Mouse (Mus musculus) layer of hippocampus, adult 9-11 months (tissue): Measurements from ENCODE around the gene Hopx.

Experiments used
- DNase-seq: peaks from one replicate; pipeline ENCODE4 v3.0.0; 2022

Hopx gene

DNA sequence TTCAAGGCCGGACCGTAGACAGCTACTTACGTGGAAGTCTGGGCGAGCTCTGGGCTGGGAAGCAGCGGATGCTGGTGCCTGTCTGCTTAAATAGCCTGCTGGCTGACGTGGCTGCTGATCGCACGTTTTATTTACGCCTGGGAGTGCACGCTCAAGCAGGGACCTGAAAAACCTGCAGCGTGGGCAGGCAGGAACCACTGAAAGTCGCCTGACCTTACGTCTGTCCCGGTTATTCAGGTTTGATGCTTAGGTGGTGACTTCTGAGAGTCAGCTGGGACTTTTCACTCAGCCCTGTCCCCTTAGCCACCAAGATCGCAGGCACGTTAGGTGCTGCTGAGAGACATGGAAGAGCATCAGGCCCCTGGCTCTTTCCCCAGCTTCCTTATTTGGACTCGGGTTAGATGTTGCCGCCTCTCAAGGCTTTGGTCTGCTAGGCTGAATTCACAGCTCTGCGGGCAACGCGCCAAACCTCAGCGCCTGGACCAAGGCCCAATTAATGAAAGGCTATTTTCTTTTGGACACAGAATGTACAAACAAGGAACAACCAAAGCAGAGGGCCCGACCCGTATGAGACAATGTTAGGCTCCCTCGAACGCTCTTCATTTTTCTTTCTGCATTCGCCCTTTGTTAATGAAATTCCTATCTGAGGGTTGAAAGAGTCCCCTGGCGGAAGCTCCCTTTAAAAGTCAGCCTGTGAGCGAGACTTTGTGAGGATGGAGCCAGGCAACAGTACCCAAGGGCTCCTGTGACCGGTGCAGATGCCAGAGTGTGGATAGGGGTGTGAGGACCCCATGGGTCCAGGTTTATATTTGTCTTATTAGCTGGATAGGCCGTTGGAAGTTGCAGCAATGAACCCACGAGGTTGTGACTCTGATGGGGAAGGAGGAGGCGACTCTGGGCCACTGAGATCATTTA lies at the start of gene Hopx:
TSS of gene Hopx (minus strand) at position 305 of the 915 bp plus-strand sequence.
- DNase-seq, result peak; percentile 54

DNA sequence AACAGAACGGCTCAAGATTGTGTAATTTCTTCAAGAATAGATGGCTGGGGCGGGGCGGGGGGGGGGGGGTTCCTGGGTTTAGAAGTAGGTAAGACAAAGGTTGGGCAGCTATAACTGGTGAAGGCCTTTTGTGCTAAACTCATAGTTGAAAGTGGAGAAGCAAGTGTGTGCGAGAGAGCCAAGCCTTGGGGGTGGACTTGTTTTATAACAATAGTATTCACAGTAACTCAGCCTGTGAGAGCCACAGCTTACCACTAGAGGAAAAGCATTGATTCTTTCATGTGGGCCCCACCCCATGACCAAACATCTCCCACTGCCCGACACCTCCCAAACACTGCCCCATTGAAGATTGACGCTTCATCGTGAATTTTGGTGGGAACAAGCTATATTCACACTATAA lies 48.7 kb upstream of the Hopx start:
- no peak for DNase-seq

DNA sequence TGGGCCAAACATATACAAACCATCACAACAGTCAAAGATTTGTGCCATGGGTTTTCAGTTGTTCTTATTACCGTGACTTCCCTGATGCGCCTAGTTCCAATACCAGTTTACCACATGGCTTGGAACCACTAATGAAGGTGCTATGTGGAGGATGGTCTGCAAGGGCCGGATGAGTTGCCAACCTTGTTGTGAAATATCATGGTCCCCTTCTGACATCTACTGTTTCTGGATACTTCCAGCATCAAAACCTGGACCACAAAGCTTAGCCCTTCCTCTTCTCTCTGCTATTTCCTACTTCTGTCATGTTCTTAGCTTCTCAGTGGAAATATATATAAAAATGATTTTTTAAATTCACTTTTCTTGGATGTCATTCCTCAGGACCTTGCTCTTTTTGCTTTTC lies 47.6 kb upstream of the Hopx start:
- no peak for DNase-seq

DNA sequence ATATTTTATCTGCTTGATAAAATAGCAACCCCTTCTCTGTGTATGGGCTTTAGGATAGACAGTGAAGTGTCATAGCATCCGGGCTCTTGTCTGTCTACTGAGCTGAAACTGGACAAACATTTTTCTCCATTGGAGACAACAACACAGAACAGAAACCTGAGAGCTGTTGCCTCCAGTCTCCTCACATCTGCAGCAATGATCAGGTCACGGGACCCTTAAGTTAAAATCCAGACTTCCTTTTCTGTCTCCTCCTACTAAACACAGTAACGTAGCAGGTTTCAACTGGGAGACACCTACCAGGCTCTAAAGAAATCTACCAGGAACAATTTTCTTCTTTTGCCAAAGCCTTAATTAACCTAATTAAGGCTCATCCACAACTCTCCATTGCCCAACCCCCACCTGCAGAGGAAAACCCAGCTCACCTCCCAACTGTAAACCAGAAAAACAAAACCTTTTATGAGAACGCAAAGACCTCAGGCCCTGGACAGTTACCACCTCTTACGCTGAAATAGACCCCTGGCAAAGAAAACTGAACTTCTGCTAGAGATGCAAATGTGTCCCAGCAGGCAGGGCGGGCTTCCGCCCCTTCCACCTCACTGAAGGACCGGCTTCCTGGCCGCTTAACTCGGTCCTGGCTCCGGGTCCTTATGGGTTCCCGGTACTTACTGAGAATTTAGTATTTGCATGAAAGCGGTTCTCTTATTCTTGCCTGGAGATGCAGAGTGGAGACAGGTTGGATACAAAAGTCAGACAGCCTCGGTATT lies 43.0 kb upstream of the Hopx start:
- DNase-seq, result no peak

DNA sequence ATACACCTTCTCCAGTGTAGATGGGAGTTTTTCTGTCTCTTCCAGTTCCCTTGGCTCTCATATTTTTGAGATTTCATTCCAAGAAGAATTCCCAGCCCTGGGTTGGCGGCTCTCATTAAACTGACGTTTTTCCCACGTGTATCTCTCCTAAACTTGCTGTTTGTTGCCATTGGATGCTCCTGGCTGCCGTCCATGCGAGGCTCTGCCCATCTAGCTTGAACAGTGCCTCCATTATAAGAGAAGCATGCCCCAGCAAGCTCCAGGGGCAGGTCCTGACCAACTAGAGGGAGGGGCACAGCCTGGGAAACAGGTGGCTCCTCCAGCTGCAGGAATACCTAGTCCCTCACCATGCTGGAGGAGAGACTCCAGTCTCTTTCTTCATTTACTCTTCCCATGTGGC lies 42.0 kb upstream of the Hopx start:
- peak; percentile 38 for DNase-seq

DNA sequence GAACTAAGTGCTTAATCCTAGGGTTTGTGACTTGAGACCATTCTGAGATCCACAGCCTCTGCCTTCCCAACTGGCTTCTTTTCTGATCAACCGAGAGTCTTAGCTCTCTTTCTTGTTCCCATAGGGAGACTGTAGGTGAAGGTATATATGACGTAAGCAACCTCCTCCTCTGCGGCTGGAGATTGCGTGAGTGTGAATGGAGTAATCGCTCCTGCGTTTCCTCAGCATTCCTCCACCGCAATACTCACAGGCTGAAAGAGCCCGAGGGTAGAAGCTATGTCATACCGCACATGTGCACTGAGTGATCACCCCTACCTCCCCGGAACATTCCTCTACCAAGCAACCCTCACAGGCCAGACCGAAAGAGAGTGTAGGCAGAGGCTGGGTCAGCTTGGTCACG lies 40.6 kb upstream of the Hopx start:
- no peak for DNase-seq

DNA sequence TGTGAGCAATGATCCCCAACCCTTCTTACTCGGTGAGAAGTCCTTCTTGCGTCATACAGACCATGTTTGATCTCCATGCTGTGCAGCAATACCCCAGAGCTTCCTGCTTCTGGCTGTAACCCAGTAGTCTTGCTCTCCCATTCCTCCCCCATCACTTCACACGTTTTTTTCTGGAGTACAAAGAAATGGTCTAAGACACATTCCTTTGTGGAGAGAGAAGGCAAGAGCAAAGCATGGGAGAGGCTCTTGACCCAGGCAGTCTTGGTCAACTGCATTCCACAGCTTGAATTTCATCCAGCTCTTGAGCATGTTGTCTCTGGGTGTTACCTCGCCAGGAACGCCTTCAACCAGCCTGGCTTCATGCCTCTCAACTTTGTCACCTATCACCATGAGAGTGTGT lies 39.9 kb upstream of the Hopx start:
- DNase-seq, result no peak

DNA sequence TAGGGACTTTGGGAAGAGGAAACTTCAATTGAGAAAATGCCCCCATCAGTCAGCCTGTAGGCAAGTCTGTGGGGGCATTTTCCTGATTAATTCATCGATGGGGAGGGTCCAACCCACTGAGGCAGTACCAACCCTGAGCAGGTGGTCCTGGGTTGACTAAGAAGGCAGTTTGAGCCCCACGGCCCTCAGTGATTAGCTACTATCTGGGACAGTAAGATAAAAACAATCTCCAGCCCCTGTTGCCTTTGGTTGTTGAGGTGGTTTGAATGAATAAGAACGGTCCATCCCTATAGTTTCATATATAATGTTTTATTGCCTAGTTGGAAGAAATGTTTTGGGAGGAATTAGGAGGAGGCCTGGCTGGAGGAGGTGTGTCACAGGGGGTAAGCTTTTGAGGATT lies 36.8 kb upstream of the Hopx start:
- no peak for DNase-seq

DNA sequence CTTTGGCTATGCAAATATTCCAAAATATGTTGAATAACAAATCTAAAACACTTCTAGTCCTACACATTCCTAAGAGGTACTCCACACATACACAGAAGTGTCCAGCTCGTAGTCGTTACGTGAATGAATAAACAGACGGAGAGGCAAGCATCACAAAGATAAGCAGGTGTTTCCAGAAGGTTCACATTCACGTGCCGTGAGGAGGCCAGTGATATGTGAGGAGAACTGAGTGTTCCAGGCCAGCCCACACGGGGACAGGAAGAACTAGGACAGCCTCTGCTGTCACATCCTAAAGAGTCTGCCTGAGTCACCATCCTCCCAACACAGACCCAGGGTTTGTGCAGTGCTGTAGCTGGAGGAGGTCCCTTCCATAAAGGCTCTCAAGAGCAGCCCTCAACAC lies 36.2 kb upstream of the Hopx start:
- no peak for DNase-seq

DNA sequence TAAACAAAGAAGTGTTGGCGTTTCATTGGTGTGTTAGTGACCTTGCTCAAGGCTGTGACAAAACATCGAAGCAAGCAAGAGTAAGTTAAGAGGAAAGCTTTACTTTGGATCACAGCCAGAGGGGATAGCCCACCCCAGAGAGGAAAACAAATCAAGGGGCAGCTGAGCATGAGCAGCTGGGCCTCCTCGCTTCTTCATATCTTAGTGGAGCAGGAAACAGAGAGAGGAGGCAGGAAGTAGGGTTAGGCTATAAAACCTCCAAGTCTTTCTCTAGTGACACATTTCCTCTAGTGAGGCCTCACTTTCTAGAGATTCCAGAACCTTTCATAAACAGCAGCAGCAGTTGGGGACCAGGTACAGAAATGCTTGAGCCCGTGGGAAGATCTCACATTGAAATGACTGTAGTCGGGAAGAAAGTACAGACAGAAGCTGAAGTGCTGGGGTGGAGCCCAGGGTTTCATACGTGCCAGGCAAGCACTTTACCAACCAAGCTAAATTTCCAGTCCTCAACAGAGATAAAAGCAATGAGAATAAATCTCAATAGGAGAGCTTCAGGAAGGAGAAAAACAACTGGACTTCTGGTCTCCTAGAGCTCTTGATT lies 33.2 kb upstream of the Hopx start:
- no peak for DNase-seq

DNA sequence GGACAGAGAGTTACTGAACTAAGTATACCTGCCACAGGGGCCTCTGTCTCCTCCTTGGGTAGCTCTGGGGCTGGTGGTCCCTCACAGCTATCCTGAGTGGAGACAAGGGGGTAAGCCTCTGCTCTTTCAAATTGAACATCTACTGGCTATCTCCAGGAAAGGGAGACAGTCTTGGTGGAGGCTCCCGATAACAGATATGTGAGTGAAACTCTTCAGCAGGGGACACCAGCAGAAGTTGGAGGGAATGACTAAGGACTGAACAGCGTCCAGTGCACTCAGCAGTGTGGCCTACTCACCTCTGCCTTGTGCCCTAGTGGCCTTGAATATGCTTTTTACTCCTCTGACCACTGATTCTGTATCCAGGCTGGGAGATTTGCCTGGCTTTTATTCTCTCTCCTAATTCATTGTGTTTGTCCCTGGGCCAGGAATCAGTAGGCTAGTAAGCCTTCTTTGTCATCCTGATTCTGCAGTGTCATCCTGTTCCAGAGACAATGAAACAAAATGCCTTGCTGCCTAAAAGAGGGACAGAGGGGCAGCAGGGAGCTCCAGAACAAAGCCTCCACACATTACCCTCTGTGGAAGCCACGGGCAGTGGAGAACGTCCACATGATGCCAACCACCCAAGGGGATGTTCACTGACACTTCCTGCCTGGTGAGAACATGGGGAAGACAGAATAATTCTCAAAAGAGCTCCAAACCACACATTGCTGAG lies 31.7 kb upstream of the Hopx start:
- DNase-seq, result peak; percentile 52

DNA sequence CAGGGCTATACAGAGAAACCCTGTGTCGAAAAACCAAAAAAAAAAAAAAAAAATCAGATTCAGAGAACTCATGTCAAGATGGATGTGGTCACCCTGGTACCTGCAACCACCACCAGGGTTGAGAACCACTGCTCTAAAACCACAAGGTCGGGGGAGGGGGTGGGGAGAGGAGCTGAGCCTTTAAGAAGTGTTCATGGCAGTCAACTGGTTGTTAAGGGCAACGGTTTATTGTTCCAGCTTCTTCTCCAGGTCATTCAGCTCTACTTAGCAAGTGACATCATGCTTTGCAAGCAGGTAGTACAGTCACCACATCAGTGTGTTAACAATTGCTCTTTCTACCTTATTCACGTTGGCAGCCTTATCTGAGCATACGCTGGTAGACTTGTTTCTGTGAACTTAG lies 29.7 kb upstream of the Hopx start:
- DNase-seq, result no peak

DNA sequence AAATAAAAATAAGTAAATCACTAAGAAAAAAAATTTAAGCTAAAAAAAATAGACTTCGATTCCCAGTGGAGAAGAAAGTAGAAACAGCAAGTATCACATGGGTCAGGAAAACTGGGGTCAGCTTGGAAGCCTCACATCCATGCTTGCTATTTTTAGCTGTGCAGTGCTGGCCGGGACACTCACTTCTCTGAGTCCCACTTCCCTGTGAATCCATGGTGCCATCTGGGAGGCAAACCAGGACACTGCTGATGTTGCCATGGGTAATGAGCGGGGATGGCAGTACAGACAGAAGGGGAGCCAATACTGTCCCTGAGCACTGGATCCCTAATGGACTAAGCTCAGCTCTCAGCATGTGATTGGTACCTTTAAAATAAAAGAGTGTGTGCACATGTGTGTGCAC lies 28.2 kb upstream of the Hopx start:
- DNase-seq, result no peak

DNA sequence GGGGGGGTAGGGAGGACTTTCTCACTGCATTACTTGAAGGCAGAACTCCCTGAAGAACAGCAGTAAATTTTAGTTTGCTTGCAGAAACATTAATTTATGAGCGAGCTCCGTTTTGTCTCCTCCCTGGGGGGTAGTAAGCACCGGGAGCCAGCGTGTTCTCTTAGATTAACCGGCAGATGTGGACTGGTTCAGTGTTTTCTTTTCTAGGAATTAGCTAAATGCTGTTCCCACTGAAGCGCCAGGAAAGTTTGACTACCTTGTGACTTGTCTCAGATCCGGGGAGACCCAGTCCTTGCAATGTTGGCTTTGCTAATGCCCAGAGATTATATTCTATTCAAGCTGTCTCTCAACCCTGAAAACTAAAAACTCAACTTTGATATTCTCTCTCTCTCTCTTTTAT lies 26.4 kb upstream of the Hopx start:
- no peak for DNase-seq

DNA sequence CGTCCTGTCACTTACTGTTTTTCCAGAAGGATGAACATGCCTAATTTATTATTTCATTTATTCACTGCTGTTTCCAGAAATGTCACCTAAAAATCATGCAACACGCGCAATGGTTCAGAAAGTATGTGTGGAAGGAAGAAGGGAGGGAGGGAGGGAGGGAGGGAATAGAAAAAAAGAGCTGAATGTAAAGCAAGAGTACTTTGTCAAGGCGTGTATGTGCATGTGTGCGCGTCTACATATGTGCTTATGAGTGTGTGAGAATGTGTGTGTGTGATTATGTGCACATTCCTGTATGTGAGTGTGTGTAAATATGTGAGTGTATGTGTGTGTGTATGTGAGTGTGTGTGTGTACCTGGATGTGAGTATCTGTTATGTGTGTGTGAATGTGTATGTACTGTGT lies 25.9 kb upstream of the Hopx start:
- no peak for DNase-seq

DNA sequence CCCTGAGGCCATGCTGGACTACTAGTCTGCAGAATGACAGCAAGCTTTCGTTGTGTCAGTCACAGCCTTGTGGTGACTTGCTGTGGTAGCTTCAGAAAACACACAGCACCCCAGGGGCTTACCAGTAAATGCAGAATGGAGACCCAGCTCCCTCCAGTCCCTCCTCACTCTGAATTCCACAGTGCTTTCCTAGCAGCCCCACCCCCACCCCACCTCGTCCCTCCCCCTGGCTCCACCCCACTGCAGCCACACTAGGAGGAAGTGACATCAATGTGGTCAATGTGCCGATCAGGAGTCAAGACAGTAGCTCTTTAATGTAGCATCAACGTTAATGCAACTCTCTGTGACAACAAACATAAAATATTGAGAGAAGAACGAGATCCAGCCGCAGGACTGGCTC lies 25.2 kb upstream of the Hopx start:
- DNase-seq, result no peak

DNA sequence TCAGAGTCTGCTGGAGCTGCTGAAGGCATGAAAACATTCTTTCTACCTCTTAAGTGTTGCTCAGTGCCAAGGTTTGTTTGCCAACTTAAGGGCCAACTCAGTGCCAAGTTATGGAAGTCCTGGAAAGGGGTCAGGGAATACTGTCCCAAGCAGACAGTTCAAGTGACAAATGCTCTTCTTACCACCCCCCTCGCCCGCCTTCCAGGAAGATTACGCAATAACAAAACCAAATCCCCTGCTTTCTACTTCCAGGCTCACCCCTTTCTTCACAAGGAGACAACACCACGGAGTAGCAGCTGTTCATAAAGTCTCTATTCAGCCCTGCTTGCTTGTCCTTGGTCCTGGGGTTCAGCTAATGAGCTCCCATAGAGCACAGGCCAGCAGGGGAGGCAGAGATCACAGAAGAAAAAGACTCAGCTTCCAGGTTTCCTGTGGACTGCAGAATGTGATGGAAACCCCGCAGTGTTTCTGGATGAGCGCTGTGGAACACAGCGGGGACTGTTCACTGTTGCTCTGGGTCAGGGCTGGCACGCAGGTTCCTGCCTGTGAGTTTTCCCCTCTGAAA lies 22.9 kb upstream of the Hopx start:
- DNase-seq, result peak; percentile 43

DNA sequence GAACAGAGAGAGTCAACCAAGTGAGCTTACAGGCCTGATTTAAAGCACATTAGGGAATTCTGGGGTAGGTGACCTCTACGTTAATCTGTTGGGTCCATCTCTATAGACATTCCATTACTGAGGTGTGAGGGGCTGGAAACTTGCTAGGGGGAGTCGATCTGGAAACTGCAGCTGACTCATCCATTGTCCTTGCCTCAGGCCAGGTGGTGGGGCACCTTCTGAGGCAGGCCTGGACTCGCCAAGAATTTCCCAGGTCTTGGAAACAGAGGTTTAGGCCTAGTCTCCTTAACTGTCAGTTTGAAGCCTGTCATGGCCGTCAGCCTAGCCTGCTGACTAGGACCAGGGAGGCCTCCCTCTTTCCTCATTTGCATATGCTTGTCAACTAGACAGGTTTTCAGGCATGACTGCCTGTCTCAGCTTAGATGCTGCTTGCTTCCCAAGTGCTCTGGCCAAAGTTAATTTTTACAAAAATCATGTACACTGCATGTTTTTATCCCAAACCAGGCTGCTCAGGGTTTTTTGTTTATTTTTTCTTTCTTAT lies 21.8 kb upstream of the Hopx start:
- DNase-seq, result no peak

DNA sequence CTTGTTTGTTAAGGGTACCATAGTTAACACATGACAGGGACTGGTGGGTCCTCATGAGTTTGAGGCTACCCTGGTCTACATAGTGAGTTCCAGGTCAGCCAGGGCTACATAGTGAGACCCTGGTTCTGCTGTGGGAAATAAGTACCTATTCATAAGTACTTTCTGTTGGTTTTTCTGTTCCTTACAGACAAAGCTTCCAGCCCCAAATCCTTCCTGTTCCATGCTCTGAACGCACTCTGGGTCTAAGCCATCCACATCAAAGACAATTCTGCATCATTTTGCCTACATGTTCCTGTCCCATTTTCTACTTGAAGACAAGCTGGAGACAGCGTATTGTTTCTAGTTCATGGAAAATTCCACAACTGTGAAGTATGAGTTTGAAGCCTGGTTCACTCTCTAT lies 20.0 kb upstream of the Hopx start:
- DNase-seq, result no peak

DNA sequence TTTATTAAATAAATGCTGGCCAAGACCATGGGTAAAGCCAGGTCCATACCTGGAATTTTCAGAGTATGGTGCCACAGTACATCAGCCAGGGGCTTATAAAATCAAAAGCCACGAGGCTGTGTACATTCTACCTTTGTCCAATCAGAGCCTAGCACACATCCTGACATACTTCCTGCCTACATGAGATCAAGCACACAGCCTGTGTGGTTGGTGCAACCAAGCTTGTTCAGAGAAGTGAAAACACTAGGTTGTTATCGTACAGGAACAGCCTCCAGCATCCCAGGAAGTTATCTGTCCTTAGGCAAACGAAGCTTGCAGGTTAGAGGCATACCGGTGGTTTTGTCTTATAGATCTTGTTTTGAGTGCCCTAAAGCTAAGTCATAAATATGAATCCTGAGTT lies 19.5 kb upstream of the Hopx start:
- no peak for DNase-seq

DNA sequence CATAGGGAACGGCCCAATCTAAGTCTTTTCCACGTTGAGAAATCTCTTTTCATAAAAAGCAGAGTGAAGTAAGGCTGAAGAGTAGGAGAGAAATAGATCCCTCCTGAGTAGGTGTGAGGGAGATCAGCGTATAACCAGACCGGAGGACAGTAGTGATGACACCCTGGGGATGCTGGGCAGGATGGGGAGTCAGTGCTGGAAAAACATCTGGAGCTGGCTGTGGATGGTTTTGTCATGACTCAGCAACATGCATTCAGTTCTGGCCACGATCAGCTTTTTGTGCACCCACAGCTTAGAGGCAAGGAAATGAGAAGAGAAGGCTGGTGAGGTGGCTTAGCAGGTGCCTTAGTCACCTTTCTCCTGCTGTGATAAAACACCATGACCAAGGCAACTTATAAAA lies 19.0 kb upstream of the Hopx start:
- DNase-seq, result no peak

DNA sequence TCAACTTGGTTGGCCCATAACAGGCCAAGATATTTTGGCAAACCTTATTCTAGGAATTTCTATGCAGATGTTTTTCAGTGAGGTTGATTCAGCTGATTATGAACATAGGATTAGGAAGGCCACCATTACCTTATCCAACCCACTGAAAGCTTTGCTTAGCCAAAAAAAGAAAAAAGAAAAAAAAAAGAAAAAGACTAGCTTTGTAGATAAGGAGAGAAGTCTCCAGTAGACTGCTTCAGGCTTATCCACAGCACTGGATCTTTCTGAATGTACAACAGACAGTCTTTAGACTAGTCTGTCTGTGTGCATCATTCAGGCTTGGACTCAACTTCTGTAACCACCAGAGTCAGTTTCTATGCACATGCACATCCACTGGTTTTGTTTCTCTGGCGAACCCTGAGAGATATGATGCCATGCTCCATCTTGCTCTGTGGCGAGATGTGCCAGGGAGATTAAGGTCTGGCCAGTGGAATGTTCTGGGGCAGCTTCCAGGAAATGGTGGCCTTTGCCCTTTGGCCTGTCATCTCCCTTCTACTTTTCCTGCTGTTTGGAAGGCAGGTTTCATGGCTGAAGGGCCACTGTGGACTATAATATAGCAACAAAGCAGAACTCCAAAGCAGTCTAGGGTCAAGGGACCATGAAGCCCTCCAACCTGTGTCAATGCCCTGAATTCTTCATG lies 17.7 kb upstream of the Hopx start:
- no peak for DNase-seq
